Mouse (Mus musculus): ENCODE data around the gene Pik3c2b. TPM values are rescaled to one million over a fixed set of nuclear protein-coding genes. Genes with fewer than 3 reads are reported as not detected.

Gene Pik3c2b
- polyA plus RNA-seq (2021; fragmentation: Nextera tagmentation) = 2.6 and 3.5 TPM in 2 replicates
- long read RNA-seq, experiment 1, partial matches to known transcripts = 5 of 6 reads
- long read RNA-seq, experiment 1, other reads (novel, unspliced or antisense) = 0 of 6 reads
- long read RNA-seq, experiment 2, partial matches to known transcripts = 3 of 8 reads
- long read RNA-seq, experiment 2, other reads (novel, unspliced or antisense) = 5 of 8 reads

DNA sequence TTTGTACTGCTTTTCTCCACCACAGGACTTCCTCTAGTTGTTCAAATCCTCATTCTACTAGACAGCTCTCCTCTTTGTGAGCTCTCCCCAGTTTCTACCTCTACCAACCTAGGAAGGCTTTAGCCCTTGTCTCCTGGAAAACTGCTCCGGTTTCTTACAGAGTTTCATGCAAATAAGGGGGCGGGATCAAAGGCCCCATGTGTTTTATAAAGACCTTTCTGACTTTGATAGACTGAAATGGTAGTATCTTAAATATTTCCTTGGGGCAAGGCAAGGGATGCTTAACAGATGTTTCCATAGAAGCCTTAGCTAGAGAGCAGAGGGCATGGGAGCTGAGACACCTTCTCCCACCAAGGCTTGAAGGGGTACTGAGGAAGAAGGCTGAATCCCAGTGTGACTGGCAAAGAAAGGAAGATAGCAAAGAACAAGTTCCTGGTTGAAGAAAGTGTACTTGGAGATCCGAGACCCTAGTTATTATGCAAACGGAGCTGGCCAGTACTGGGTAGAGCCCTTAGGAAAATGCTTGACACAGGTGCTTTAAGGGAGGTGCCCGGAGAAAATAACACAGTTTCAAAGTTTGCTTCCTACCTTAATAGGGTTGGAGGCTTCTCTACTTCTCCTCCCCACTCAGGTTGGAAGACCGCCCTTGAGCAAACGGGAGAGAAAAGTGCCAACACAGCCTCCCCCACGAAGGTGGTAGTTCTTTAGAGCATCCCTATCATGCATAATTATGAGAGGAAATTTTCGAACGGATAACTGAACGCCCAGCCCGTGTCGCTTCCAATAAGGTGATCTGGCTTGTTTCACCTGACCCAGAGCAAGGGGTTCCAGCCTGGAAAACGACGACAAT lies at the start of gene Pik3c2b:
Pik3c2b (plus strand) TSS at position 657 of the 850 bp plus-strand sequence.

DNA sequence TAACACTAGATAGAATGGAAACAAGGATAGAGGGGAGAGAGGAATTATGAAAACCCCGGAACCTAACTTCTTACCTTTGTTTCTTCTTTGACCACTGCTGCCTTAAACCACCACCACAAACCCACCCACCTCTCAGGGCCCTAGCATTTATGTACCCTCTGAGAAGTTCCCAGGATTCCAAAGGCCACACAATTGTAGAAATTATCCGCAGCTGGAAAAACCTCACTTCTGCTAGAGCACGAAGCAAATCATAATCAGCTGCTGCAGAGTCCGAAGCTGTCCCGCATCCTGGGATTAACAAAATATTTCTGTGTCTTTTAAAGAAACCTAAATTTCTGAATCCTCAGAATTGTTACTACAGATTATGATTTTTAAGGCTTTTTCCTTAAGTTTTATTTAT lies 15.0 kb upstream of the Pik3c2b start, which contains the start of gene Mdm4:
Mdm4 (minus strand) TSS at position 101 of the 400 bp plus-strand sequence.

DNA sequence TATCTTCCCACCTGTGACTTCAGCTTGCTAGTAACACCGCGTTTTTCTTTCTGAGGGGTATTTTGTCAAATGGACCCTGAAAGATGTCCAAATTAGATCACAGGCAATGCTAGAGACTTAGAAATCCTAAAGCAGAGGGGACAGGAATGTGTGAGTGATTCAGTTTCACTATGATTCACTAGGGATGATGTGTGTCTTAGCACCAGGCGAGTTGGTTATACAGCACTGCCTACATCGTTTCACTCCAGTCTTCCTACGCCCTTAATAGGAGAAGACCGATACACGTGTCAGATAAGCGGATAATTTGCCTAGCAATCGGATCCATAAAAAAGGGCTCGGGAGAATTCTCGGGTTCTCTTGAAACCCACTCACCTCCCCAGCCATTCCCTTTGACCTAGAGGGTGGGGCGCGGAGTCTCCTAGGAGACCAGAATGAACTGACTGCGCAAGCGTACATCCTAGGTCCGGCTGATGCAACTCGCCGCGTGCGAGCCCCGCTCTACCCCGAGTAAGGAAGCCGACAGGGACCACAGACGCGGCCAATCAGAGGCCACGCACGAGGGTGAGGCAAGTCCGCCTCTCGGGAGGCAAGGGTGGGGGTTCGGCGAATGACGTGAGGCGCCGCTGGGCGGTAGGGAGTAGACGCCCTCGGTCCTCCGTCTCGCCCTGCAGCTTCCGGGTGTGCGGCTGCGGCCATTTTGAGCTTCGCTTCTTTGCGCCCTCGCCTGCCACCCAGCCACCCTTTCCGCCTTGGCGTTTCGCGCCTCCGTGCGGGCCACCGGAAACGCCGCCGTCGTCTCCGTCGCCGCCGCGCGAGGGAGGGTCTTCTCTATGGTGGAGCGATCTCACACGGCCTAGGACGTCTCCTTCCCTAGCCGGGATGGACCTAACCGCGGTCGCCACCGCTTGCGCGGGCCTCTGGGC lies 85.4 kb downstream of the Pik3c2b start, which contains the start of gene Ppp1r15b:
Ppp1r15b (plus strand) TSS at position 506 of the 923 bp plus-strand sequence.

Other genes starting within 250 kb of the Pik3c2b start
- gene Lrrn2, start 165.4 kb upstream of the Pik3c2b start, polyA plus RNA-seq (2021; fragmentation: Nextera tagmentation) = 95.3 and 117 TPM in 2 replicates
- 19.1 and 22.9 TPM in 2 replicates for gene Mdm4, start 15.1 kb upstream of the Pik3c2b start, polyA plus RNA-seq (2021; fragmentation: Nextera tagmentation)
- gene Ppp1r15b, start 85.5 kb downstream of the Pik3c2b start, polyA plus RNA-seq (2021; fragmentation: Nextera tagmentation) = 7.4 and 9.0 TPM in 2 replicates
- 4.4 TPM in 2 replicates for gene Plekha6, start 118.5 kb downstream of the Pik3c2b start, polyA plus RNA-seq (2021; fragmentation: Nextera tagmentation)

Data from layer of hippocampus, adult 6 months (tissue).